Mouse (Mus musculus) midbrain, embryonic 10.5 days (tissue): ENCODE measurements around the gene Tm4sf20. TPM values are rescaled to one million over a fixed set of nuclear protein-coding genes. Genes with fewer than 3 reads are reported as not detected.

Experiments
- DNase-seq: peaks from one replicate; pipeline ENCODE4 v3.0.0-alpha.2; 2017; ENCODE audit warnings: low spot score
- H3K27ac ChIP-seq: fragments of 300-500 bp; sonication (generic); replicated peaks from 2 replicates; pipeline ENCODE4 v1.5.1; 2016; ENCODE audit warnings: mild to moderate bottlenecking
- H3K27me3 ChIP-seq: fragments of 300-500 bp; sonication (generic); 2 replicates; pipeline ENCODE4 v1.6.1; 2016; ENCODE audit warnings: low read depth, mild to moderate bottlenecking; ENCODE audit not compliant: poor library complexity, severe bottlenecking
- H3K36me3 ChIP-seq: fragments of 300-500 bp; sonication (generic); 2 replicates; pipeline ENCODE4 v1.6.1; 2016; ENCODE audit warnings: mild to moderate bottlenecking, moderate library complexity
- H3K4me1 ChIP-seq: fragments of 300-500 bp; sonication (generic); 2 replicates; pipeline ENCODE4 v1.6.1; 2016
- H3K4me3 ChIP-seq: fragments of 300-500 bp; sonication (generic); 2 replicates; pipeline ENCODE4 v1.5.1; 2016; ENCODE audit warnings: mild to moderate bottlenecking, moderate library complexity
- H3K9me3 ChIP-seq: fragments of 300-500 bp; sonication (generic); replicated peaks from 2 replicates; pipeline ENCODE4 v1.6.1; 2016; ENCODE audit warnings: mild to moderate bottlenecking
- whole genome bisulfite sequencing: fragments of 180-500 bp; shearing (Covaris S2); methylation state at CpG from one replicate; pipeline ENCODE4 v1.1.7; 2016; 5-methylcytosine and 5-hydroxymethylcytosine counted together
- polyA plus RNA-seq: library from polyadenylated mRNA; unstranded; fragments of >200 nt; fragmentation: Nextera tagmentation; extraction: Ambion mirVana; gene quantifications from 2 replicates; pipeline ENCODE4 v1.2.1, GENCODE M21; 2016

Tm4sf20 gene
- polyA plus RNA-seq, 1 experiment from 2014 or later = not detected

GRCm38 (mm10) chr1:82725875-82726185 is 42.4 kb downstream of the Tm4sf20 start:
- H3K4me1 ChIP-seq = peaks cover 10% of the 10 kb centered on the region
- H3K9me3 ChIP-seq = no peaks in the 10 kb centered on the region
- WGBS = 52% methylated on average over 4 of the region's 4 CpGs
- peaks cover 33% of the 10 kb centered on the region for H3K36me3 ChIP-seq
- peaks cover 16% of the 10 kb centered on the region for H3K27me3 ChIP-seq
- DNase-seq = no peak
- H3K27ac ChIP-seq = no peak overlapping the region
- H3K4me3 ChIP-seq = peak overlapping the region; percentile 91

- Histone ChIP-seq H3K4me1 (peaks cover 10% of the 10 kb centered on the region), H3K27me3 (peaks cover 16% of the 10 kb centered on the region), H3K27ac (peak overlapping the region; percentile 96), H3K36me3 (peaks cover 27% of the 10 kb centered on the region), H3K4me3 (peak overlapping the region; percentile 91), H3K9me3 (no peaks in the 10 kb centered on the region)
- WGBS = 2% methylated on average over 37 of the region's 37 CpGs
- DNase-seq = no peak
Measured at GRCm38 (mm10) chr1:82725026-82725874, 43.0 kb downstream of the Tm4sf20 start.

DNA sequence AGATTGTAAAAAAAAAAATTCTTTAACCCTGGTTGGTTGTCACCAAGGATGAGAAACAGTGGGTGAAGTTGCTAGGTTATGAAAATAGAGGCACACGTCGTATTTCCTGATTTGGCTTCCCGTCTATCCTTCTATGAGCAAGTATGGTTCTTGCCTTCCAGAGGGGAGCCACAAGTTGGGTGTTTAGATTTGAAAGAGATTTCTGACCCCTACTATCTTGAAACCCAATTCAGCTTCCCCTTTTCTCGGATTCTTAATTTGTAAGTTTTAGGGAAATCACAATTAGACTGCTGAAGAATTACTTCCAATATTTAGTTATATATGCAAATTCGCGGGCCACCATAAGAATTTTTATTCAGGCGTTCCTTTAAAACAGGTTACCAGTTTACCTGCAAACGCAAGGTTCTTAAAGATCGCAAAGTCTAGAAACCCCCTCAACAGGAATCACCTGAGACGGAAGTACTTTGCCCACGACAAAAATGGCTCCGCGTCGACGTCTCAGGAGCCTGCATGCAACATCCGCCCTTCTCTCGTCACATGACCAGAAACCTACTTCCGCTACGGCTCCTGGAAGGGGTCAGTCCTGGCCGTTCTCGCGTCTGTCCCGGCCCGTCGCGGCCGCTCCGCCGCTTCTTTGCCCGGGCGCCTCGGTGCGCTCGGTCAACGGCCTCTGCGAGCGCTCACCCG is 43.8 kb downstream of the Tm4sf20 start, which contains the start of gene Mff:
TSS of gene Mff (plus strand) at position 552 of the 687 bp plus-strand sequence.
- peak; percentile 93 for DNase-seq
- H3K27me3 ChIP-seq = peaks cover 16% of the 10 kb centered on the region
- peak within 1 kb of the TSS; percentile 96 for H3K27ac ChIP-seq
- H3K4me1 ChIP-seq = peaks cover 10% of the 10 kb centered on the region
- WGBS = 9% methylated on average over 38 of the region's 38 CpGs
- H3K9me3 ChIP-seq = no peaks in the 10 kb centered on the region
- peaks cover 20% of the 10 kb centered on the region for H3K36me3 ChIP-seq
- peak within 1 kb of the TSS; percentile 91 for H3K4me3 ChIP-seq

- Histone ChIP-seq H3K4me1 (no peaks in the 10 kb centered on the region), H3K36me3 (no peaks in the 10 kb centered on the region), H3K27me3 (peaks cover 9% of the 10 kb centered on the region), H3K27ac (no peak overlapping the region), H3K4me3 (no peak overlapping the region), H3K9me3 (no peaks in the 10 kb centered on the region)
- no peak for DNase-seq
- 78% methylated on average over 9 of the region's 9 CpGs for WGBS
Measured at GRCm38 (mm10) chr1:82717816-82718512, 50.3 kb downstream of the Tm4sf20 start.

Other genes with a start within 250 kb of the Tm4sf20 start
- 0.05 and 0.06 TPM in 2 replicates for gene Col4a4, start 181.6 kb downstream of the Tm4sf20 start, polyA plus RNA-seq
- gene Col4a3, start 181.5 kb downstream of the Tm4sf20 start, polyA plus RNA-seq = 0.07 and 0.10 TPM in 2 replicates
- 232 and 249 TPM in 2 replicates for gene Mff, start 43.6 kb downstream of the Tm4sf20 start, polyA plus RNA-seq
- not detected in 2 replicates for gene Gm47791, start 2.8 kb upstream of the Tm4sf20 start, polyA plus RNA-seq
- gene Agfg1, start 71.0 kb upstream of the Tm4sf20 start, polyA plus RNA-seq = 32.0 and 33.5 TPM in 2 replicates
- 0.17 and 0.44 TPM in 2 replicates for gene A030005L19Rik, start 144.9 kb upstream of the Tm4sf20 start, polyA plus RNA-seq
- not detected in 2 replicates for gene A030014E15Rik, start 156.5 kb upstream of the Tm4sf20 start, polyA plus RNA-seq
- not detected in 2 replicates for gene Gm6217, start 162.9 kb upstream of the Tm4sf20 start, polyA plus RNA-seq
- not detected in 2 replicates for gene A030003K21Rik, start 174.9 kb upstream of the Tm4sf20 start, polyA plus RNA-seq
- gene Gm7544, start 187.6 kb upstream of the Tm4sf20 start, polyA plus RNA-seq = not detected in 2 replicates
- gene Gm47955, start 191.8 kb upstream of the Tm4sf20 start, polyA plus RNA-seq = not detected in 2 replicates
- not detected in 2 replicates for gene Gm47959, start 232.1 kb upstream of the Tm4sf20 start, polyA plus RNA-seq